ENCODE assay signal across 21 mouse cellular contexts in the genomic region with DNA sequence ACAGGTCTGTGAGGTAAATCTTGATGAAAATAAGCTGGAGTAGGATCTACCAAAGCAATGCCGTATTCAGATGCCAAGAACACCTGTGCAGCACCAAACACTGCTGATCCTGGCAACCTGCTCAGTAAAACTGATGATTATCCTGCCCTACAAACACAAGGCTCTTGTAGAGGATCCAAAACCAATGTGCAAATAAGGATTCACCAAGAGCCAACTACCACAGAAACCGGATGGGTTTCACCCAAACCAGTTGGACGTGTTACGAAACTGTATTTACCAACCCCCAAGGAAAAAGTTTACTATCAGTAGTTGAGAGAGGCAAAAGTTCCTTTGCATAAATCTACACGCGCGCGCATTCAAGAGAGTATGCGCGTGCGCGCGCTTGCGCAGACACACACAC.
"Had no signal": no experiment of that assay in that cellular context is flagged by ENCODE, and none has a peak within 500 bp of the region (broad histone marks: within the 10 kb centered on the region; RNA-seq: fewer than 3 reads in every experiment).

No protein-coding gene starts in this region.

- H3K27ac ChIP-seq: intestine, embryonic 15.5 days; limb, embryonic 10.5 days; limb, embryonic 13.5 days; liver, embryonic 14.5 days; midbrain, embryonic 10.5 days; midbrain, embryonic 13.5 days; neural tube, embryonic 13.5 days had no signal

- DNase-seq: kidney, adult 11 months; kidney, adult 8-10 months; kidney, postnatal 14 days; kidney, postnatal 4 days; liver; liver, postnatal 0 days; lung, embryonic 14.5 days; lung, postnatal 36 days; right cerebral cortex, postnatal 25 days; thymus, adult 2 months; thymus, postnatal 14 days; thymus, postnatal 4 days had no signal

- H3K4me3 ChIP-seq: intestine, embryonic 15.5 days; limb, embryonic 10.5 days; limb, embryonic 13.5 days; megakaryocyte, embryonic 14.5 days; midbrain, embryonic 10.5 days; midbrain, embryonic 13.5 days; myocyte; neural tube, embryonic 13.5 days had no signal
